Mouse (Mus musculus) G1E (cell line): ENCODE measurements around the gene Ttll11. TPM values are rescaled to one million over a fixed set of nuclear protein-coding genes. Genes with fewer than 3 reads are reported as not detected.
A peak's percentile ranks its signal among the peaks of the same experiment; 100 is the strongest.

Experiments used
- ATAC-seq: 2 replicates; pipeline ENCODE4 v1.8.0; 2016; ENCODE audit warnings: mild to moderate bottlenecking; ENCODE audit not compliant: insufficient number of reproducible peaks, poor library complexity, low FRiP score, severe bottlenecking; ENCODE audit errors: extremely low read depth
- DNase-seq: peaks from one replicate; pipeline ENCODE4 v3.0.0; 2012; ENCODE audit warnings: low spot score
- H3K27me3 ChIP-seq: 2 replicates; pipeline ENCODE4 v1.6.1; 2012; ENCODE audit warnings: mild to moderate bottlenecking, low read length, inconsistent platforms; ENCODE audit not compliant: insufficient read depth
- H3K36me3 ChIP-seq: replicated peaks from 2 replicates; pipeline ENCODE3; 2012; ENCODE audit warnings: mild to moderate bottlenecking, inconsistent platforms
- H3K4me1 ChIP-seq: 2 replicates; pipeline ENCODE4 v1.6.1; 2012; ENCODE audit warnings: low read depth, low read length, inconsistent platforms, mixed read lengths; ENCODE audit not compliant: insufficient read depth
- H3K4me3 ChIP-seq: 2 replicates; pipeline ENCODE4 v1.5.1; 2012; ENCODE audit warnings: low read depth, mild to moderate bottlenecking, inconsistent platforms, low read length, moderate library complexity, mixed read lengths
- H3K9me3 ChIP-seq: replicated peaks from 2 replicates; pipeline ENCODE4 v1.6.1; 2012; ENCODE audit warnings: inconsistent platforms
- CTCF ChIP-seq: IDR thresholded peaks from 2 replicates; pipeline ENCODE4 v1.5.1; 2012; ENCODE audit warnings: low read depth, low read length, inconsistent platforms, mixed read lengths
- GATA1 ChIP-seq: IDR thresholded peaks from 2 replicates; pipeline ENCODE4 v1.6.1; 2012; ENCODE audit warnings: borderline replicate concordance, low read length, inconsistent platforms, mixed read lengths
- GATA2 ChIP-seq: IDR thresholded peaks from 2 replicates; pipeline ENCODE4 v1.6.1; 2012; ENCODE audit warnings: low read depth, low read length, inconsistent platforms, borderline replicate concordance
- POLR2AphosphoS5 ChIP-seq: IDR thresholded peaks from 2 replicates; pipeline ENCODE4 v1.6.1; 2012; ENCODE audit warnings: low read depth, low read length, inconsistent platforms; ENCODE audit not compliant: insufficient replicate concordance
- TAL1 ChIP-seq: conservative IDR thresholded peaks from 2 replicates; pipeline ENCODE4 v1.6.1; 2012; ENCODE audit warnings: low read depth, low read length, inconsistent platforms, mixed read lengths
- polyA plus RNA-seq: library from polyadenylated mRNA; stranded (reverse); fragments of >175 nt; gene quantifications from 2 replicates; pipeline ENCODE4 v1.2.3, GENCODE M21; 2012
- total RNA-seq, 2 experiments: library from RNA; stranded (forward) in 1 of 2; stranded (reverse) in 1 of 2; fragments of 200-1000 nt in 1 of 2; fragments of >200 nt in 1 of 2; fragmentation: Nextera tagmentation in 1 of 2; gene quantifications; 2 replicates each; pipeline ENCODE4 v1.2.3; 2014 to 2017

The Ttll11 gene
- total RNA-seq (2014; fragmentation: Nextera tagmentation) (not detected in 2 replicates), total RNA-seq (2017) (0.33 and 0.46 TPM in 2 replicates), polyA plus RNA-seq (0.87 and 1.1 TPM in 2 replicates)

DNA sequence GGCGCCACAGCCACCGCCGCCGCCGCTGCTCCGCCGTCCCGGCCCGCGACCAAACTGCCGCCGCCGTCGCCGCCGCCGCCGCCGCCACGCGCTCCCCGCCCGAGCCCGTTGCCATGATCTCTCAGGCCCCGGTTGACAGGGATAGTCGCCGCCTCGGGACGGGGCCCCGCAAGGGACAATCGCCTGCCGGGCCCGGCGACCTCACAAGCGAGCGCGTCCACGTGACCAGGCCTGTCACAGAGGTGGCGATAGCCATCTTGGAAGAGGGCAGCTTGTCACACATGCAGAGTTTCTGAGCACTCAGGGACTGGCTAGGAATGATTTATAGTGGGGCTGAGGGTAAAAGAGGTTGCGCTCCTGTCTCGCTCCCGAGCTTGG lies at the start of gene Ttll11:
Gene Ttll11, minus strand, starts transcription at position 270 of the 378 bp plus-strand sequence.
- Histone ChIP-seq H3K36me3 (peaks cover 28% of the 10 kb centered on the region), H3K27me3 (peaks cover 7% of the 10 kb centered on the region), H3K9me3 (no peaks in the 10 kb centered on the region), H3K4me3 (peak within 1 kb of the TSS; percentile 89), H3K4me1 (peaks cover 37% of the 10 kb centered on the region)
- TF ChIP-seq GATA2 (no peak), CTCF (no peak), GATA1 (no peak), POLR2AphosphoS5 (no peak), TAL1 (no peak)
- ATAC-seq (peak; percentile 69), DNase-seq (peak; percentile 90)

DNA sequence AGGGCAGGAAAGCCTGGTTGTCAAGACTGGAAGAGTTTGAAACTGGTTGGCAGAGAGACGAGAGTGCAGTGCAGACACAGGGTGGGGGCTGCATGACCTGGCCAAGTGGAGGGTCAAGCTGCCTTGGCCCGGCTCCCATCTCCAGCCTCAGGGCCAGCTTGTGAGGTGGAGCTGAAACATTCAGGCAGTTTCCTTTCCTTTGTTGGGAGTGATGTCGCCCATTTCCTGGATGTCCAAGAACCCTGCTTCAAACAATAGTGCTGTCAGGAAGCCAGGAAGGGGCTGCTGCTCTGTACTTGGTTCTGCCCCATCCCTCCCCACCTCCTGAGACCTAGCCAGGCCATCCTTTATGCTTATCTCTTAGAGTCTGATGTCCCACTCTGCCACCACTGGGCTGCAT lies 43.6 kb upstream of the Ttll11 start:
- Histone ChIP-seq H3K27me3 (peaks cover 27% of the 10 kb centered on the region), H3K4me1 (peaks cover 3% of the 10 kb centered on the region; the same call in 1 of the 2 replicates), H3K9me3 (no peaks in the 10 kb centered on the region), H3K36me3 (no peaks in the 10 kb centered on the region), H3K4me3 (no peak overlapping the region)
- TF ChIP-seq GATA2, result no peak
- TF ChIP-seq CTCF, result no peak
- TF ChIP-seq POLR2AphosphoS5, result no peak
- TF ChIP-seq GATA1, result no peak
- TF ChIP-seq TAL1, result no peak
- DNase-seq (no peak), ATAC-seq (no peak)

DNA sequence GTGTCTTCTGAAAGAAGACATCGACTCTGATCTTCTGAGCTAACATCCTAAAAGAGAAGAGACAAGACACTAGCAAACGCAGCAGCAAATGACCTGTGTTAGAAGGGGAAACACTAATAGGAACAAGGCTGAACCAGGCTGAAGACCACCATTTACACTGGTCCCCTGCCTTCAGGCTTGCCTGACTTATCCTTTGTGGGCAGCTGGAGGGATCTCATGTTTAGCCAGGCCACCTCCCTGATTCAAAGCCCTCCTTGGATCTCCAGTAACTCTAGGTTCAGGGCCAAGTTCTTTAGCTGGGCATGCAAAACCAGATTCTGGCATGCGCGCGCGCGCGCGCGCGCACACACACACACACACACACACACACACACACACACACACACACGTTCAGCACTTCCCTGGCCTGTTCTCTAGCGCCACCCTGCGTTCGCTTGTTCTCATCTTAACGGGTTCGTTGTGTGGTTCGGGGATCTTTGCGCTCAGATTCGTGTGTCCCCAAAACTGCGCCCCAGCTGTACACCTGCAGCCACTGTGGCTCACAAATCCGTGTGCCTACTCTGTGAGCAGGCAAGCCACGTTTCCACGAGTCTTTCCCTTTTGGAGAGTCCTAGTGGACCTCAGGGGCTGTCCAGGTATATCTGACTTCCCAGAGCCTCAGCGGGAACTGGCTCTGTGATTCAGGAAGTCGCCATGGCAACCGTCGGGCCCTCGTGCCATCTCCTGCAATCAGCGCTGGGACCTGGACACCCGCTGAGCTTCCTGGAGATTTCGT lies 41.9 kb upstream of the Ttll11 start:
- no peak for ATAC-seq

DNA sequence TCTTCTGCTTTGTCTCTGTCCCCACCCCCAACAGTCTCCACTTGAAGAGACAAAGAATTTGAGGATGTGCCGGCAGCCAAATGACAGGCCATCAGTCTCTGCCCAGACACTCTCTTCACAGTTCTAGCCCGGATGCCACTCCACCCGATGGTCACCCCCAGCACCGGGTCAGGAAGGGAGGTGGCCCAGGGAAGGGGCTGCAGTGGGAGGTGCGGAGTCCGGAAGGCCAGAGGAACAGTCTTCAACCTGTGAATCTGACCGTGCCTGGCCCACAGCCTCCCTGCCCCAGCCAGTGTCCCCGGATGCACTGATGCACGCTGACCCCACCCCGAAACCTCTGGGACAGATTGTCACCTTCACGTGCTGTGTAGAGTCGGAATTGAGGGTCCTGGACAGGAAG lies 33.3 kb upstream of the Ttll11 start:
- no peaks in the 10 kb centered on the region for H3K9me3 ChIP-seq
- H3K4me3 ChIP-seq, result no peak overlapping the region
- H3K27me3 ChIP-seq, result peaks cover 10% of the 10 kb centered on the region; the same call in 1 of the 2 replicates
- no peak for DNase-seq
- no peak for ATAC-seq
- TF ChIP-seq POLR2AphosphoS5 (no peak), GATA1 (no peak), TAL1 (no peak), GATA2 (no peak), CTCF (no peak)
- H3K36me3 ChIP-seq, result no peaks in the 10 kb centered on the region
- peaks cover 2% of the 10 kb centered on the region; the same call in 1 of the 2 replicates for H3K4me1 ChIP-seq

More for the DNA sequence above, 41.9 kb upstream of the Ttll11 start:
- H3K4me1 ChIP-seq, result peaks cover 3% of the 10 kb centered on the region; the same call in 1 of the 2 replicates
- H3K27me3 ChIP-seq, result peaks cover 23% of the 10 kb centered on the region
- no peak for DNase-seq
- H3K9me3 ChIP-seq, result no peaks in the 10 kb centered on the region
- no peaks in the 10 kb centered on the region for H3K36me3 ChIP-seq
- H3K4me3 ChIP-seq, result no peak overlapping the region
- TF ChIP-seq CTCF, result no peak
- TF ChIP-seq POLR2AphosphoS5, result no peak
- TF ChIP-seq TAL1, result no peak
- TF ChIP-seq GATA2, result no peak
- no peak for TF ChIP-seq GATA1

DNA sequence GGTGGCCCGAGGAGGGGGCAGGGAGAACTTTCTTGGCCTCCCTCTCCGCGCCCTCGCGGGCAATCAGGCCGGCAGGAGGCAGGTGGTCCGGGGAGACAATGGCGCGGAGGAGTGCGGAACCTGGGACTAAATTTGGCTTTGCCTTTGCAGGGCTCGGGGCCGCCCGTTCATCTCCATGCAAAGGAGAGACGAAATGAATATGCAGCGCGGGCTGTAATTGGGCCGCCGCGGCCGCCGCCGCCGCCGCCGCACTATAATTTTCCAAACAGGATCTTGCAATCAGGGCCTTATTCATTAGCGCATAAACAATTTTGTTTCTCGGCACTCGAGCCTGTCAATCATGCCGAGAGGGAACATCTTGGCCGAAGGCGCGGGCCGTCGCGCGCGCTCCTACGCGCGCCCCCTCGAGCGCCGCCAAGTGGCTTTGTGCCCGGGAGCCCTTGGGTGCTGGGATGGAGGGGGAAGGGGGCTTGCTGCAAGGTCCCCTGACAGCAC lies 31.7 kb upstream of the Ttll11 start:
- ATAC-seq (no peak), DNase-seq (no peak)
- Histone ChIP-seq H3K36me3 (no peaks in the 10 kb centered on the region), H3K27me3 (peaks cover 15% of the 10 kb centered on the region; the same call in 1 of the 2 replicates), H3K9me3 (no peaks in the 10 kb centered on the region), H3K4me3 (no peak overlapping the region), H3K4me1 (peaks cover 2% of the 10 kb centered on the region)
- TF ChIP-seq GATA2 (no peak), CTCF (no peak), POLR2AphosphoS5 (no peak), GATA1 (no peak), TAL1 (no peak)

DNA sequence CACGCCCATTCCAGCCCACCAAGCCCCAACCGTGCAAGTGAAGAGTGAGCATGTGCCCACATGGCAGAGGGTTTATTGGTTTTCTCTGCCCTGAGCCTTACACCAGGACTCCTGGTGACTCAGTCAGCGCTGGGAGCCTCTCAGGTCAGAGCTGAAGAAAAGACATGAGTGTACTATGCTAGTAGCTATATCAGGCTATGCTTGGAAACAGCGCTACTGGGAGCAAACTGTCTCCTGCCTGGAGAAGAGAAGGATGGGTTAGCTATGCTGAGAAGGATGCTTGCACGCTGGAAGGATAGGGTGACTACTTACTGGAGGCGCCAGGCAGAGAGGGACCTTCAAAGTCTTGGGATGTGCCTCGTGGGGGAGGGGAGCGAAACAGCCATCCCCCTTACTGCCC lies 30.9 kb upstream of the Ttll11 start:
- H3K4me1 ChIP-seq, result peaks cover 2% of the 10 kb centered on the region
- H3K9me3 ChIP-seq, result no peaks in the 10 kb centered on the region
- DNase-seq, result no peak
- no peak overlapping the region for H3K4me3 ChIP-seq
- no peaks in the 10 kb centered on the region for H3K36me3 ChIP-seq
- H3K27me3 ChIP-seq, result peaks cover 21% of the 10 kb centered on the region; the same call in 1 of the 2 replicates
- TF ChIP-seq CTCF, result no peak
- TF ChIP-seq TAL1, result no peak
- no peak for TF ChIP-seq GATA1
- no peak for TF ChIP-seq POLR2AphosphoS5
- no peak for TF ChIP-seq GATA2
- ATAC-seq, result no peak

DNA sequence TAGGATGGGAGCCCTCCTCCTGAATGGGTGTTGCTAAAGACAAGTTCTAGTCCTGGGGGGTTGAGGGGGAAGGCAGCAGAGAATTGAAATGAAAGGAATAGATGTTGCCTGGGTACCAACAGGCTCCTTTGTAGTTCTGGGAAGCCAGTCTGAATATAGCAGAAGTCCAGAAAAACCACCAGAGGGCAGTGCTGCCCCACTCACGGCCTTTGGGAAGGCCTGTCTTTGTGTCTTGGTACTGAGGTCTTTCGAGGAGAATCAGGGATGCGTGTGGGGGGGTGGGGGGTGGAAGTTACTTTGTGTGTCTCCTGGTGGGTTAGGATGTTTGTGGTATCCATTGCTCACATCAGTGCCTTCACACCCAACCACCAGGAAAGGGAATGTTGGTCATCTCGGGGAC lies 29.7 kb upstream of the Ttll11 start:
- peaks cover 25% of the 10 kb centered on the region; the same call in 1 of the 2 replicates for H3K27me3 ChIP-seq

More for the DNA sequence above, 29.7 kb upstream of the Ttll11 start:
- no peak; the same call in 1 of the 2 replicates for ATAC-seq
- no peaks in the 10 kb centered on the region for H3K9me3 ChIP-seq
- TF ChIP-seq TAL1, result no peak
- no peak for TF ChIP-seq GATA1
- TF ChIP-seq CTCF, result peak; percentile 39; the same call in 1 of the 2 replicates
- no peak for TF ChIP-seq POLR2AphosphoS5
- H3K36me3 ChIP-seq, result no peaks in the 10 kb centered on the region
- peak; percentile 57 for DNase-seq
- H3K4me1 ChIP-seq, result peaks cover 2% of the 10 kb centered on the region
- no peak overlapping the region for H3K4me3 ChIP-seq
